Mouse (Mus musculus) hindbrain, embryonic 10.5 days (tissue): ENCODE data around the gene Tmem95. TPM values are rescaled to one million over a fixed set of nuclear protein-coding genes. Genes with fewer than 3 reads are reported as not detected.

Experiments
- DNase-seq: peaks from one replicate; pipeline ENCODE4 v3.0.0-alpha.2; 2017; ENCODE audit warnings: low spot score
- H3K27ac ChIP-seq: fragments of 300-500 bp; sonication (generic); 2 replicates; pipeline ENCODE4 v1.5.1; 2016; ENCODE audit warnings: mild to moderate bottlenecking, moderate library complexity
- H3K27me3 ChIP-seq: fragments of 300-500 bp; sonication (generic); 2 replicates; pipeline ENCODE4 v1.6.1; 2016; ENCODE audit warnings: mild to moderate bottlenecking; ENCODE audit not compliant: poor library complexity, insufficient read depth, severe bottlenecking
- H3K36me3 ChIP-seq: fragments of 300-500 bp; sonication (generic); 2 replicates; pipeline ENCODE4 v1.6.1; 2016; ENCODE audit warnings: mild to moderate bottlenecking, moderate library complexity
- H3K4me1 ChIP-seq: fragments of 300-500 bp; sonication (generic); replicated peaks from 2 replicates; pipeline ENCODE4 v1.6.1; 2016; ENCODE audit warnings: mild to moderate bottlenecking
- H3K4me3 ChIP-seq: fragments of 300-500 bp; sonication (generic); 2 replicates; pipeline ENCODE4 v1.5.1; 2016; ENCODE audit warnings: mild to moderate bottlenecking, moderate library complexity
- H3K9me3 ChIP-seq: fragments of 300-500 bp; sonication (generic); 2 replicates; pipeline ENCODE4 v1.6.1; 2016; ENCODE audit warnings: mild to moderate bottlenecking, moderate library complexity
- WGBS: fragments of 180-500 bp; shearing (Covaris S2); methylation state at CpG from one replicate; pipeline ENCODE4 v1.1.7; 2016; 5-methylcytosine and 5-hydroxymethylcytosine counted together
- polyA plus RNA-seq: library from polyadenylated mRNA; unstranded; fragments of >200 nt; fragmentation: Nextera tagmentation; extraction: Ambion mirVana; gene quantifications from 2 replicates; pipeline ENCODE4 v1.2.1, GENCODE M21; 2016

Tmem95 gene
- polyA plus RNA-seq, 1 experiment from 2014 or later = not detected

DNA sequence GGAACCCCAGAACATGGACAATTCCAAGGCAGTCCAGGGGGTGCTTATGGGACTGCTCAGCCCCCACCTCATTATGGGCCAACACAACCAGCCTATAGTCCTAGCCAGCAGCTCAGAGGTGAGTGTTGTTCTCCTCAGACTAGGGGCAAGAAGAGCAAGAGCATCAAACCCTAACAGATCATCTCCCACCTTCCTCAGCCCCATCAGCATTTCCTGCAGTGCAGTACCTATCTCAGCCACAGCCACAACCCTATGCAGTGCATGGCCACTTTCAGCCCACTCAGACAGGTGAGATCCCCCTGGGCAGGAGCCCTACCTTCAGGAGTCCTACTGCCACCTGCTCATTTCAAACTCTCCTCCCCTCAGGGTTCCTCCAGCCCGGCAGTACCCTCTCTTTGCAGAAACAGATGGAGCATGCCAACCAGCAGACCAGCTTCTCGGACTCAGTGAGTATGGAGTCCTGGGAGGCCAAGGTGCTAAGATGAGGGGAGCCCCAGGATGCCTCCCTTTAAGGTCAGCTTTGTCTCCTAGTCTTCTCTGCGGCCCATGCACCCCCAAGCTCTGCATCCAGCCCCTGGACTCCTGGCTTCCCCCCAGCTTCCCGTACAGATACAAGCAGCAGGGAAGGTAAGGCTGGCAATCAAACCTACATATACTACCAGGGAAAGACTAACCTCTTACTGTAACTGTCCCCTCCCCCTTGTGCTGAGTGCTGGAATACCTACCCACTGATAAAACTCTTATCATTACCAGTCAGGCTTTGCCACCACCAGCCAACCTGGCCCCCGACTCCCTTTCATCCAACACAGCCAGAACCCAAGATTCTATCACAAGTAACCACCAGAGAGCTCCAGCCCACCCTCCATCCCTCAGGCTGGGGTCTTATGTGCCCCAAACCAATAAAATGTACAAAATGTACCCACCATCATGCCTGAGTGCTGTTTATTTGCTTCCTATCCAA lies 38.1 kb upstream of the Tmem95 start:
- peaks cover 78% of the 10 kb centered on the region for H3K36me3 ChIP-seq
- peak overlapping the region; percentile 99 for H3K4me3 ChIP-seq
- peaks cover 62% of the 10 kb centered on the region for H3K4me1 ChIP-seq
- 63% methylated on average over 5 of the region's 5 CpGs for WGBS
- DNase-seq = no peak
- no peak overlapping the region; the same call in 1 of the 2 replicates for H3K27ac ChIP-seq
- no peaks in the 10 kb centered on the region for H3K27me3 ChIP-seq
- H3K9me3 ChIP-seq = no peaks in the 10 kb centered on the region

GRCm38 (mm10) chr11:69914917-69915430 lies 37.2 kb upstream of the Tmem95 start:
- H3K4me1 ChIP-seq = peaks cover 62% of the 10 kb centered on the region
- H3K9me3 ChIP-seq = no peaks in the 10 kb centered on the region
- H3K27me3 ChIP-seq = no peaks in the 10 kb centered on the region
- H3K27ac ChIP-seq = peak overlapping the region; percentile 95; the same call in 1 of the 2 replicates
- 44% methylated on average over 9 of the region's 9 CpGs for WGBS
- peak overlapping the region; percentile 99 for H3K4me3 ChIP-seq
- peaks cover 88% of the 10 kb centered on the region for H3K36me3 ChIP-seq
- DNase-seq = no peak

DNA sequence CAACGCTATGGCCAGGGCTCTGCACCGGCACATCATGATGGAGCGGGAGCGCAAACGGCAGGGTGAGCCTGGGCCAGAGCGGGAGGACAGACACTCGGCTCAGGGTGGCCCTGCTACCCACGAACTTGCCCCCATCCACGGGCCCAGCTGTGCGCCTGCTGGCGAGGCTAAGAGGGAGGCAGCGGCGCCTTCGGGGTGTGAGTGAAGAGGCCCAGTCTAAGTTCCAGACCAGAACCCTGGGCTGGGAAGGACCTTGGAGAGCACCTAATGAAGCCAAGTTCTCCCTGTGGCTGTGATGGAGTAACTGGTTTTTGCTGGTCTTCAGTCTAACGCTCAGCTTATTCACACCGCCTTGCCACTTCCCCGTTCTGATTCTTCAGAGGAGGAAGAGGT lies 36.5 kb upstream of the Tmem95 start:
- Histone ChIP-seq H3K4me1 (peaks cover 58% of the 10 kb centered on the region), H3K9me3 (no peaks in the 10 kb centered on the region), H3K27me3 (no peaks in the 10 kb centered on the region), H3K4me3 (peak overlapping the region; percentile 99), H3K27ac (peak overlapping the region; percentile 95), H3K36me3 (peaks cover 90% of the 10 kb centered on the region)
- WGBS = 4% methylated on average over 17 of the region's 17 CpGs
- DNase-seq = no peak

- no peaks in the 10 kb centered on the region for H3K27me3 ChIP-seq
- H3K9me3 ChIP-seq = no peaks in the 10 kb centered on the region
- peak; percentile 96 for DNase-seq
- 2% methylated on average over 61 of the region's 61 CpGs for WGBS
- peaks cover 52% of the 10 kb centered on the region for H3K4me1 ChIP-seq
- H3K36me3 ChIP-seq = peaks cover 90% of the 10 kb centered on the region
- H3K27ac ChIP-seq = peak within 1 kb of the TSS; percentile 95
- peak within 1 kb of the TSS; percentile 99 for H3K4me3 ChIP-seq
These were observed 35.9 kb upstream of the Tmem95 start, which contains the start of gene Gps2 for GRCm38 (mm10) chr11:69913554-69914371. Gps2 (plus strand) TSS chr11:69913888.

- no peak for DNase-seq
- Histone ChIP-seq H3K4me1 (peaks cover 47% of the 10 kb centered on the region), H3K9me3 (no peaks in the 10 kb centered on the region), H3K36me3 (peaks cover 90% of the 10 kb centered on the region), H3K27me3 (no peaks in the 10 kb centered on the region), H3K4me3 (peak overlapping the region; percentile 99), H3K27ac (peak overlapping the region; percentile 95)
- 79% methylated on average over 15 of the region's 15 CpGs for WGBS
These were observed 35.1 kb upstream of the Tmem95 start for GRCm38 (mm10) chr11:69912716-69913530.

GRCm38 (mm10) chr11:69911701-69912100 lies 33.9 kb upstream of the Tmem95 start:
- WGBS = 89% methylated on average over 6 of the region's 6 CpGs
- DNase-seq = no peak

DNA sequence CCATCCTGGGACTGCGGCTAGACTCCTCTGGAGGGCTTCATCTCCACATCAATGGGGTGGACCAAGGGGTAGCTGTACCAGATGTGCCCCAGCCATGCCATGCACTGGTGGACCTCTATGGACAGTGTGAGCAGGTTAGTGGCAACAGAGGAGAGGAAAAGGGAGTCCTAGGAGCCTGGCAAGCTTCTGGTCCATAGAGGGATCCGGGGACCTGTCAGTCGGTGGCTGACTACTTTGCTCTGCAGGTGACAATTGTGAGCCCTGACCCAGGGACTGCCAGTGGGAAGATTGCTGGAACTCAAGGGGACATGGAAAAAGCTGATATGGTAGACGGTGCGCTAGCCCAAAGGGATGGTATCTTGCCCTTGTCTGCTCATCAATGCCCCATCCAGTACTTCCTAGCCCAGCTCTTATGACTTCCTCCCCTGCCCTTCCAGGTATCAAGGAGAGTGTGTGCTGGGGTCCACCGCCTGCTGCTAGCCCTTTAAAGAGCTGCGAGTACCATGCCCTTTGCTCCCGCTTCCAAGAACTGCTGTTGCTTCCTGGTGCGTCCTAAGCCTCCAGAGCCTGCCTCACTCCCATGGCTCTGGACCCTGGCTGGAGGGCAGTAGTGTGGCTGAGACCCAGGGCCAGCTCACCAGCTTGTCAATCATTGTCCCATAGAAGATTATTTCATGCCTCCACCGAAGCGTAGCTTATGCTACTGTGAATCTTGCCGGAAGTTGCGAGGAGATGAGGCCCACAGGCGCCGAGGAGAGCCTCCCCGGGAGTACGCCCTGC lies 33.2 kb upstream of the Tmem95 start:
- no peak overlapping the region for H3K27ac ChIP-seq
- H3K36me3 ChIP-seq = peaks cover 90% of the 10 kb centered on the region
- no peaks in the 10 kb centered on the region for H3K9me3 ChIP-seq
- H3K4me3 ChIP-seq = peak overlapping the region; percentile 7; the same call in 1 of the 2 replicates
- peaks cover 31% of the 10 kb centered on the region for H3K4me1 ChIP-seq
- H3K27me3 ChIP-seq = no peaks in the 10 kb centered on the region
- no peak for DNase-seq
- 93% methylated on average over 17 of the region's 17 CpGs for WGBS

More at GRCm38 (mm10) chr11:69911701-69912100, 33.9 kb upstream of the Tmem95 start:
- no peak overlapping the region for H3K27ac ChIP-seq
- H3K9me3 ChIP-seq = no peaks in the 10 kb centered on the region
- H3K36me3 ChIP-seq = peaks cover 90% of the 10 kb centered on the region
- H3K4me3 ChIP-seq = peak overlapping the region; percentile 7; the same call in 1 of the 2 replicates
- no peaks in the 10 kb centered on the region for H3K27me3 ChIP-seq
- H3K4me1 ChIP-seq = peaks cover 37% of the 10 kb centered on the region

GRCm38 (mm10) chr11:69910177-69910576 lies 32.4 kb upstream of the Tmem95 start:
- peaks cover 90% of the 10 kb centered on the region for H3K36me3 ChIP-seq
- H3K9me3 ChIP-seq = no peaks in the 10 kb centered on the region
- DNase-seq = no peak
- H3K27ac ChIP-seq = no peak overlapping the region
- WGBS = 90% methylated on average over 8 of the region's 8 CpGs
- peaks cover 23% of the 10 kb centered on the region for H3K4me1 ChIP-seq
- H3K4me3 ChIP-seq = no peak overlapping the region
- no peaks in the 10 kb centered on the region for H3K27me3 ChIP-seq

- Histone ChIP-seq H3K9me3 (no peaks in the 10 kb centered on the region), H3K4me3 (no peak overlapping the region), H3K27me3 (no peaks in the 10 kb centered on the region), H3K27ac (no peak overlapping the region), H3K4me1 (peaks cover 13% of the 10 kb centered on the region), H3K36me3 (peaks cover 95% of the 10 kb centered on the region)
- WGBS = 91% methylated on average over 5 of the region's 5 CpGs
- DNase-seq = no peak
These were observed 31.4 kb upstream of the Tmem95 start for GRCm38 (mm10) chr11:69909174-69909573.

GRCm38 (mm10) chr11:69908645-69909044 lies 30.8 kb upstream of the Tmem95 start:
- H3K9me3 ChIP-seq = no peaks in the 10 kb centered on the region
- H3K27me3 ChIP-seq = no peaks in the 10 kb centered on the region
- H3K27ac ChIP-seq = no peak overlapping the region
- H3K36me3 ChIP-seq = peaks cover 100% of the 10 kb centered on the region
- no peak for DNase-seq
- no peak overlapping the region for H3K4me3 ChIP-seq
- peaks cover 11% of the 10 kb centered on the region for H3K4me1 ChIP-seq
- 94% methylated on average over 11 of the region's 11 CpGs for WGBS

GRCm38 (mm10) chr11:69904311-69904710 lies 26.5 kb upstream of the Tmem95 start:
- Histone ChIP-seq H3K27me3 (no peaks in the 10 kb centered on the region), H3K36me3 (peaks cover 65% of the 10 kb centered on the region), H3K9me3 (no peaks in the 10 kb centered on the region), H3K27ac (no peak overlapping the region), H3K4me1 (peaks cover 35% of the 10 kb centered on the region), H3K4me3 (peak overlapping the region; percentile 18; the same call in 1 of the 2 replicates)
- DNase-seq = no peak
- WGBS = 95% methylated on average over 9 of the region's 9 CpGs
